Mouse (Mus musculus) midbrain, embryonic 16.5 days (tissue): ENCODE data around the gene Palm3. TPM values are rescaled to one million over a fixed set of nuclear protein-coding genes. Genes with fewer than 3 reads are reported as not detected.
"Not testable (repeated sequence)": the region's sequence is repeated elsewhere in the genome, so short reads cannot be mapped to it uniquely, and the experiment has no call there.

ENCODE experiments used
- ATAC-seq: fragments of 200-750 bp; cut with Nextera tagmentation; 2 replicates; pipeline ENCODE4 v1.8.0; 2017; ENCODE audit warnings: moderate TSS enrichment
- H3K27ac ChIP-seq: fragments of 300-500 bp; sonication (generic); 2 replicates; pipeline ENCODE4 v1.5.1; 2014; ENCODE audit warnings: mild to moderate bottlenecking, low read length, mixed read lengths
- H3K27me3 ChIP-seq: fragments of 300-500 bp; sonication (generic); 2 replicates; pipeline ENCODE4 v1.6.1; 2014; ENCODE audit warnings: low read depth, low read length, mixed read lengths; ENCODE audit not compliant: control insufficient read depth, insufficient read depth
- H3K36me3 ChIP-seq: fragments of 300-500 bp; sonication (generic); 2 replicates; pipeline ENCODE4 v1.6.1; 2014; ENCODE audit warnings: mild to moderate bottlenecking, low read length, moderate library complexity, mixed read lengths; ENCODE audit not compliant: control insufficient read depth, insufficient read depth
- H3K4me1 ChIP-seq: fragments of 300-500 bp; sonication (generic); 2 replicates; pipeline ENCODE4 v1.6.1; 2014; ENCODE audit warnings: mild to moderate bottlenecking, low read length, mixed read lengths; ENCODE audit not compliant: control insufficient read depth, insufficient read depth
- H3K4me2 ChIP-seq: fragments of 300-500 bp; sonication (generic); 2 replicates; pipeline ENCODE4 v1.6.1; 2014; ENCODE audit warnings: mild to moderate bottlenecking, low read length, mixed read lengths
- H3K4me3 ChIP-seq: fragments of 300-500 bp; sonication (generic); 2 replicates; pipeline ENCODE4 v1.5.1; 2014; ENCODE audit warnings: low read depth, mild to moderate bottlenecking, low read length, moderate library complexity, mixed read lengths
- H3K9ac ChIP-seq: fragments of 300-500 bp; sonication (generic); 2 replicates; pipeline ENCODE4 v1.6.1; 2014; ENCODE audit warnings: low read depth, low read length, mixed read lengths
- H3K9me3 ChIP-seq: fragments of 300-500 bp; sonication (generic); replicated peaks from 2 replicates; pipeline ENCODE4 v1.6.1; 2014; ENCODE audit warnings: mild to moderate bottlenecking, low read length, mixed read lengths; ENCODE audit not compliant: control insufficient read depth, poor library complexity, severe bottlenecking
- WGBS: fragments of 180-500 bp; shearing (Covaris S2); extraction: QIAGEN DNeasy Blood & Tissue Kit; methylation state at CpG from one replicate; pipeline ENCODE4 v1.1.7; 2014; 5-methylcytosine and 5-hydroxymethylcytosine counted together
- polyA plus RNA-seq: library from polyadenylated mRNA; unstranded; fragments of >200 nt; fragmentation: Nextera tagmentation; extraction: Ambion mirVana; gene quantifications from 2 replicates; pipeline ENCODE4 v1.2.1, GENCODE M21; 2015

The Palm3 gene
- polyA plus RNA-seq, 1 experiment from 2014 or later, result 4.7 TPM

GRCm38 (mm10) chr8:84001281-84002000, 19.8 kb upstream of the Palm3 start, which contains the start of gene 1700067K01Rik:
1700067K01Rik (plus strand) TSS chr8:84001502.
- 20% methylated on average over 60 of the region's 61 CpGs for WGBS
- Histone ChIP-seq H3K36me3 (0 out of 2 replicates have a peak, but pooled peaks cover 3% of the 10 kb centered on the region), H3K27ac (no peak within 1 kb of the TSS), H3K4me2 (peak within 1 kb of the TSS; percentile 16; the same call in 1 of the 2 replicates), H3K4me1 (peaks cover 16% of the 10 kb centered on the region), H3K4me3 (no peak within 1 kb of the TSS), H3K27me3 (peaks cover 12% of the 10 kb centered on the region; the same call in 1 of the 2 replicates), H3K9ac (peak within 1 kb of the TSS; percentile 41), H3K9me3 (no peaks in the 10 kb centered on the region)
- ATAC-seq, result no peak

DNA sequence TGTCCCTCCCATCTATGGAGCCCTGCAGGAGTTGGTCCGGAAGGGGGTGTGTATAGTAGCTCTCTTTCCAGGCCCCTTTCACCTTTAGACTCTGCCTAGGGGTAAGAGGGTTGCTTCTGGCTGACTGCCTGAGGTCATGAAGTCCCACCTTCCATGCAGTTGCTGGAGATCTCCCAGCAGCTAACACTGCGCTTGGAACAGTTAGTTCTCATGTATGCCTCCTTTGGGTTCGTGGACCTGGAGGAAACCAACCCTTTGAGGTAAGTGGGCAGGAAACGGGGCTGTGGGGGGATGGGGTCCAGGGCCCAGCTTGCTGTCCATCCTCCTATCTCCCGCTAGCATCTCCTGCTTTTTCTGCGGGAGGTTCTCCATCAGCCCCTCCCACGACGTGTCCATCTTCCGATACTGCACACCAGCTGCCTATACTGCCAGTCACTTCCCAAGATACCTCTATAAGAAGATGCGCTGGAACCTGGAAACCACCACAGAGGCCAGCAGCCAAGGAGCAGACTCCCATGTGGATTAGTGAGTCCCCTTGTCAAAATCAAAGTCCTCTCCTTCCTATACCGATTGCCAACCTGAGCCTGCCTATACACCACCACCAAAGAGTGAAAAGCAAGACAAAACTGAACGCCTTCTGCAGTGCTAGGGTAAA, 18.2 kb upstream of the Palm3 start:
- H3K27me3 ChIP-seq, result peaks cover 12% of the 10 kb centered on the region; the same call in 1 of the 2 replicates
- H3K4me1 ChIP-seq, result peaks cover 15% of the 10 kb centered on the region
- H3K36me3 ChIP-seq, result 0 out of 2 replicates have a peak, but pooled peaks cover 3% of the 10 kb centered on the region
- WGBS, result 47% methylated on average over 12 of the region's 12 CpGs
- no peak overlapping the region for H3K4me3 ChIP-seq
- H3K4me2 ChIP-seq, result no peak overlapping the region
- no peaks in the 10 kb centered on the region for H3K9me3 ChIP-seq
- no peak overlapping the region for H3K27ac ChIP-seq
- 0 out of 2 replicates have a peak overlapping the region, but pooled peaks have one; percentile 6 for H3K9ac ChIP-seq
- ATAC-seq, result no peak

- Histone ChIP-seq H3K9me3 (no peaks in the 10 kb centered on the region), H3K9ac (peak overlapping the region; percentile 87; the same call in 1 of the 2 replicates), H3K36me3 (0 out of 2 replicates have a peak, but pooled peaks cover 3% of the 10 kb centered on the region), H3K27ac (no peak overlapping the region), H3K4me2 (peak overlapping the region; percentile 97), H3K27me3 (peaks cover 12% of the 10 kb centered on the region; the same call in 1 of the 2 replicates), H3K4me1 (peaks cover 13% of the 10 kb centered on the region), H3K4me3 (peak overlapping the region; percentile 64)
- 73% methylated on average over 6 of the region's 6 CpGs for WGBS
- ATAC-seq, result no peak
Measured at GRCm38 (mm10) chr8:84003612-84004246, 17.5 kb upstream of the Palm3 start.

DNA sequence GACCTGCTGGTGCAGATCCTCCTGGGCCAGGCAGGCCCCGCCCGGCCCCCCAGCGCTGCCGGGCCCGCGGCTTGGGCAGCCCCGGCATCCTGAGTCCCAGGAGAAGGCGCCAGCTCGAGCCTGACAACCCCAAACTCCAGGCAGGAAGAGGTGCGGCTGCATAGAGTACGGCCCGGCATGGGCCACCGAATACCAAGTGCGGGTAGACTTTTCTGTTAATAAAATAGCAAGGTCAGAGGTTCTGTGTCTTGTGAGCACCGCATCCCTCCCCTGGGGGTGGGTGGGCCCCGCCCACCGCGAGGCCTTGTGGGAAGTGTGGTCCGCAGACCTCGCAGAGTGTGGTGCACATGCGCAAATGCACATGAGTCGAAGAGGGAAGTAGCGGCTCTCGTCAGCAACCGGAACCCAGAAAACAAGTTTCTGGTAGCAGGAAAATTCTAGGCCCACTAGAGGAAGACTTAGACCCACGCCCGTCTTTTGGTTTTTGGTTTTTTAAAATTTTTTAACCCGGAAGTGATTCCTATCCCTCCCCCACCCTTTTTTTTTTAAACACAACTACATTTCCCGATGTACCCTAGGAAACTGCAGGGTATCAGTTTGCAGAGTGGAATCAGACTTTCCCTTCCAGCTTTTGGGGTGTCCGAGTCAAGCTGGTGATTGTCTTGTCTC, 16.6 kb upstream of the Palm3 start:
- 1% methylated on average over 30 of the region's 30 CpGs for WGBS
- peak overlapping the region; percentile 97 for H3K4me2 ChIP-seq
- no peaks in the 10 kb centered on the region for H3K9me3 ChIP-seq
- peaks cover 12% of the 10 kb centered on the region; the same call in 1 of the 2 replicates for H3K27me3 ChIP-seq
- peak overlapping the region; percentile 64 for H3K4me3 ChIP-seq
- H3K36me3 ChIP-seq, result 0 out of 2 replicates have a peak, but pooled peaks cover 3% of the 10 kb centered on the region
- H3K27ac ChIP-seq, result peak overlapping the region; percentile 60
- H3K4me1 ChIP-seq, result peaks cover 5% of the 10 kb centered on the region; the same call in 1 of the 2 replicates
- H3K9ac ChIP-seq, result peak overlapping the region; percentile 87
- ATAC-seq, result peak; percentile 81

DNA sequence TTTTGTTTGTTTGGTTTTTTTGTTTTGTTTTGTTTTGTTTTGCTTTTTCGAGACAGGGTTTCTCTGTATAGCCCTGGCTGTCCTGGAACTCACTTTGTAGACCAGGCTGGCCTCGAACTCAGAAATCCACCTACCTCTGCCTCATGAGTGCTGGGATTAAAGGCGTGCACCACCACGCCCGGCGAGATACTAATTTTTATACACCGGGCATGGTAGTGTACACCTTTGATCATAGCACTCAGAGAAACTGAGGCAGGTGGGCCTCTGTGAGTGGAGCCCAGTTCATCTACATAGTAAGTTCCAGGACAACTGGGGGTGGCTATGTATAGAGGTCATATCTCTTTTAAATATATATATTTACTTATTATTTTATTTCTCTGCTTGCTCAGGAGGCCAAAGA, 15.8 kb upstream of the Palm3 start:
- H3K9me3 ChIP-seq, H3K27ac ChIP-seq, H3K4me2 ChIP-seq, H3K4me1 ChIP-seq, H3K4me3 ChIP-seq, H3K36me3 ChIP-seq, H3K9ac ChIP-seq, ATAC-seq: not testable (repeated sequence)
- H3K27me3 ChIP-seq, result peaks cover 15% of the 10 kb centered on the region
- 95% methylated on average over 7 of the region's 7 CpGs for WGBS

GRCm38 (mm10) chr8:84008362-84008761, 12.9 kb upstream of the Palm3 start:
- no peak overlapping the region for H3K27ac ChIP-seq
- H3K4me2 ChIP-seq, result no peak overlapping the region
- H3K4me3 ChIP-seq, result no peak overlapping the region
- WGBS, result 27% methylated on average over 7 of the region's 7 CpGs
- ATAC-seq, result no peak
- H3K27me3 ChIP-seq, result peaks cover 21% of the 10 kb centered on the region
- no peak overlapping the region for H3K9ac ChIP-seq
- peaks cover 24% of the 10 kb centered on the region for H3K4me1 ChIP-seq
- H3K36me3 ChIP-seq, result no peaks in the 10 kb centered on the region
- no peaks in the 10 kb centered on the region for H3K9me3 ChIP-seq

- Histone ChIP-seq H3K4me3 (no peak overlapping the region), H3K4me1 (peaks cover 24% of the 10 kb centered on the region), H3K9ac (no peak overlapping the region), H3K27me3 (peaks cover 22% of the 10 kb centered on the region), H3K9me3 (no peaks in the 10 kb centered on the region), H3K4me2 (peak overlapping the region; percentile 35; the same call in 1 of the 2 replicates), H3K36me3 (no peaks in the 10 kb centered on the region), H3K27ac (no peak overlapping the region)
- 1% methylated on average over 11 of the region's 11 CpGs for WGBS
- ATAC-seq, result no peak
Measured at GRCm38 (mm10) chr8:84009876-84010275, 11.4 kb upstream of the Palm3 start.
